Mouse (Mus musculus) midbrain, embryonic 16.5 days (tissue): ENCODE results near the gene Lce1c. TPM values are rescaled to one million over a fixed set of nuclear protein-coding genes. Genes with fewer than 3 reads are reported as not detected.
"Not testable (repeated sequence)": the region's sequence is repeated elsewhere in the genome, so short reads cannot be mapped to it uniquely, and the experiment has no call there.

Experiments used
- ATAC-seq: fragments of 200-750 bp; cut with Nextera tagmentation; 2 replicates; pipeline ENCODE4 v1.8.0; 2017; ENCODE audit warnings: moderate TSS enrichment
- H3K27ac ChIP-seq: fragments of 300-500 bp; sonication (generic); 2 replicates; pipeline ENCODE4 v1.5.1; 2014; ENCODE audit warnings: mild to moderate bottlenecking, low read length, mixed read lengths
- H3K27me3 ChIP-seq: fragments of 300-500 bp; sonication (generic); 2 replicates; pipeline ENCODE4 v1.6.1; 2014; ENCODE audit warnings: low read depth, low read length, mixed read lengths; ENCODE audit not compliant: control insufficient read depth, insufficient read depth
- H3K36me3 ChIP-seq: fragments of 300-500 bp; sonication (generic); 2 replicates; pipeline ENCODE4 v1.6.1; 2014; ENCODE audit warnings: mild to moderate bottlenecking, low read length, moderate library complexity, mixed read lengths; ENCODE audit not compliant: control insufficient read depth, insufficient read depth
- H3K4me1 ChIP-seq: fragments of 300-500 bp; sonication (generic); 2 replicates; pipeline ENCODE4 v1.6.1; 2014; ENCODE audit warnings: mild to moderate bottlenecking, low read length, mixed read lengths; ENCODE audit not compliant: control insufficient read depth, insufficient read depth
- H3K4me2 ChIP-seq: fragments of 300-500 bp; sonication (generic); 2 replicates; pipeline ENCODE4 v1.6.1; 2014; ENCODE audit warnings: mild to moderate bottlenecking, low read length, mixed read lengths
- H3K4me3 ChIP-seq: fragments of 300-500 bp; sonication (generic); 2 replicates; pipeline ENCODE4 v1.5.1; 2014; ENCODE audit warnings: low read depth, mild to moderate bottlenecking, low read length, moderate library complexity, mixed read lengths
- H3K9ac ChIP-seq: fragments of 300-500 bp; sonication (generic); 2 replicates; pipeline ENCODE4 v1.6.1; 2014; ENCODE audit warnings: low read depth, low read length, mixed read lengths
- H3K9me3 ChIP-seq: fragments of 300-500 bp; sonication (generic); replicated peaks from 2 replicates; pipeline ENCODE4 v1.6.1; 2014; ENCODE audit warnings: mild to moderate bottlenecking, low read length, mixed read lengths; ENCODE audit not compliant: control insufficient read depth, poor library complexity, severe bottlenecking
- WGBS: fragments of 180-500 bp; shearing (Covaris S2); extraction: QIAGEN DNeasy Blood & Tissue Kit; methylation state at CpG from one replicate; pipeline ENCODE4 v1.1.7; 2014; 5-methylcytosine and 5-hydroxymethylcytosine counted together
- polyA plus RNA-seq: library from polyadenylated mRNA; unstranded; fragments of >200 nt; fragmentation: Nextera tagmentation; extraction: Ambion mirVana; gene quantifications from 2 replicates; pipeline ENCODE4 v1.2.1, GENCODE M21; 2015

Gene Lce1c
- polyA plus RNA-seq, result not detected in 2 replicates

DNA sequence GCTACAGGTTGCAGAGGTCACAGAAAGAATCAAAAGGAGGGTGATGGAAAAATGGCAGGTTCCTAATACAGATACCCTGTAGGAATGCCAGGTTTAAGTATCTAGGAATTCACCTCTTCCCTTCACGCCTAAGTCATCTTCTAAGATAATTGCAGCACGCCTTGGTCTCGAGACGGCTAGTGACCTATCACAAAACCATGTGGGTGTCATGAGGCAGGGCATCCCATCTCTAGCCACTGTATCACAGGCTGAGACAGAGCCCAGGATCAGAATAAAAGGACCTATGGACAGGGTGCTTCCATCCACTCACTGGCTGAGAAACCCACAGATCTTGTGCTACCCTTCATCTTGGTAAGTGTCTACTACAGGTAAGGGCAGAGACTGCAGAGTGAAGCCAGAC, at the start of gene Lce1c:
Gene Lce1c (plus strand): TSS at position 301 of the 400 bp plus-strand sequence.
- H3K4me1 ChIP-seq, result no peaks in the 10 kb centered on the region
- 91% methylated on average over 4 of the region's 4 CpGs for WGBS
- H3K9me3 ChIP-seq, result no peaks in the 10 kb centered on the region
- no peak within 1 kb of the TSS for H3K9ac ChIP-seq
- no peaks in the 10 kb centered on the region for H3K36me3 ChIP-seq
- H3K4me3 ChIP-seq, result no peak within 1 kb of the TSS
- no peak within 1 kb of the TSS for H3K4me2 ChIP-seq
- H3K27me3 ChIP-seq, result no peaks in the 10 kb centered on the region
- H3K27ac ChIP-seq, result no peak within 1 kb of the TSS
- ATAC-seq, result no peak

DNA sequence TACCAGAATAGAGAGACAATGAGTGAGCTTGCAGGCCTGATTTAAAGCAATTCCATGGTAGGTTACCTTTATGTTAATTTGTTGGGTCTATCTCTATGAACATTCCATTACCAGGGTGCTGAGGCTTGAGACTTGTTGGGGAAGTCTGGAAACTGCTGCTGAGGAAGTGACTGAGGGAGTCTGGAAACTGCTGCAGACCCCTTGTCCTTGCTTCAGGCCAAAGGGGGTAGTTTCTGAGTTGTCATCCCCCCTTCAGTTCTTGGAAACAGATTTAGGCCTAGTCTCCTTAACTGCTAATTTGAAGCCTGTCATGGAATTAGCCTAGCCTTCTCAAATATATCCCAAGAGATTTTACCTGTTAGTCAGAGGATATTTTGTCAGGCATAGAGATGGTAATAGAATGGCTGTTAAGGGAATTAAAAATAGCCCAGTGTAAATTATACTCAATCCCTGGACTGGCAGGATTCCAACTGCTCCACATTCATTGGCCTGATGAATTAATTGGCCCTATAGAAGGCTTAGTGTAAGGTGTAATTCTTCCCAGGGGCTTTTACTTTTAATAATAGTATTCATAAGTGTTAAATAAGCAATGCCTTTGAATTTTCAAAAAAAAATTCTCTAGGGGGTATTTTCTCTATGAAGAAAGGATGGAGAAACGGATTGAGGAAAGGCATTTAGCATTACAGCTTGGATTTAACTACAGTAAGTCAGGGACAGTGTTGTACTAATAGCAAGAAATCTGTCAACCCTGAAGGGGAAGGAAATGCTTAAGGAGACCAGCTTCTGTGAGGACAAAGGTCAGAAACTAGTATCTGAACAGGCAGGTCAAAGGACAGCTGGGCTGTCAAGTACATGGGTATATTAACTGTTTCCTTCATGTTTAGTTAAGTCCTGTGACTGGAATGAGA, 41.0 kb upstream of the Lce1c start:
- no peaks in the 10 kb centered on the region for H3K4me1 ChIP-seq
- no peaks in the 10 kb centered on the region for H3K27me3 ChIP-seq
- H3K9ac ChIP-seq, result no peak overlapping the region
- no peak overlapping the region for H3K27ac ChIP-seq
- H3K4me3 ChIP-seq, result no peak overlapping the region
- peak; percentile 76 for ATAC-seq
- H3K9me3 ChIP-seq, result no peaks in the 10 kb centered on the region
- no peak overlapping the region for H3K4me2 ChIP-seq
- WGBS, result 21% methylated on average over 1 of the region's 1 CpGs
- H3K36me3 ChIP-seq, result no peaks in the 10 kb centered on the region

DNA sequence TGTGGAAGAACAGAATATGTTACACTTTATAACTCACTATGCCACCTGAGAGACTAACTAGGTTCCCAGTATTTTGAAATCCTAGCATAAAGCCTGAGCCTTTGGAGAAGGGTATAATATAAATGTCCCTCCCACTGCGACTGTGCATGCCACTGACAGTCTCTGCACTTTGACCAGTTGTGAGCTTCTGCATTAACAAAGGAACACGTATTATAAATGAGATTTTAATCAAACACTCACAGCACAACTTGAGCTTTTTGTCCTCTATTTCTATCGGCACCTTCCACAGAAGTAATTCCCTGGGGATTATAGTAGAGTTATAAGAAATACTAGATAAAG, 40.4 kb upstream of the Lce1c start:
- H3K4me3 ChIP-seq, result no peak overlapping the region
- no peak overlapping the region for H3K9ac ChIP-seq
- H3K4me2 ChIP-seq, result no peak overlapping the region
- H3K27me3 ChIP-seq, result no peaks in the 10 kb centered on the region
- no peaks in the 10 kb centered on the region for H3K9me3 ChIP-seq
- ATAC-seq, result 0 out of 2 replicates have a peak, but pooled peaks have one; percentile 17
- no peaks in the 10 kb centered on the region for H3K4me1 ChIP-seq
- WGBS, result 53% methylated on average over 3 of the region's 3 CpGs
- no peak overlapping the region for H3K27ac ChIP-seq
- no peaks in the 10 kb centered on the region for H3K36me3 ChIP-seq

DNA sequence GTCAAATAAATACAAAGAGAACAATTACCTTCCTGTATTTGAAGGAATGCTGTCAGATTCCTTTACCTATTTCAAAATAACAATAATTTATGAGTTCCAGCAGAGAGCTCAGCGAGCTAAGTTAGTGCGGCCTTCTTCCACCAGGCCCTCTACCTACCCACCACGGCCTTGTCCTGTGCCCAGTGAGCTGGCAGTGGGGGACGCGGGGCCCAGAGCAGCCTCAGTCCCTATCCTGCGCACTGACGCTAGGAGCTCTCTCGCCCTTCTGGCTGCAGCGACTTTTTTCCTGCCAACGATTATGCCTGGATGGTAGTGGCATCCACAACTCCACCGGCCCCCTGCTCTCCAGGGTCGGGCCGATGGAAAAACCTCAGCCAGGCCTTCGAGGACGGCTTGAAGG, 39.2 kb upstream of the Lce1c start:
- no peaks in the 10 kb centered on the region for H3K4me1 ChIP-seq
- no peak overlapping the region for H3K4me2 ChIP-seq
- no peaks in the 10 kb centered on the region for H3K9me3 ChIP-seq
- no peaks in the 10 kb centered on the region for H3K27me3 ChIP-seq
- 93% methylated on average over 15 of the region's 15 CpGs for WGBS
- ATAC-seq, result no peak
- no peak overlapping the region for H3K9ac ChIP-seq
- no peaks in the 10 kb centered on the region for H3K36me3 ChIP-seq
- H3K27ac ChIP-seq, result no peak overlapping the region
- no peak overlapping the region for H3K4me3 ChIP-seq

DNA sequence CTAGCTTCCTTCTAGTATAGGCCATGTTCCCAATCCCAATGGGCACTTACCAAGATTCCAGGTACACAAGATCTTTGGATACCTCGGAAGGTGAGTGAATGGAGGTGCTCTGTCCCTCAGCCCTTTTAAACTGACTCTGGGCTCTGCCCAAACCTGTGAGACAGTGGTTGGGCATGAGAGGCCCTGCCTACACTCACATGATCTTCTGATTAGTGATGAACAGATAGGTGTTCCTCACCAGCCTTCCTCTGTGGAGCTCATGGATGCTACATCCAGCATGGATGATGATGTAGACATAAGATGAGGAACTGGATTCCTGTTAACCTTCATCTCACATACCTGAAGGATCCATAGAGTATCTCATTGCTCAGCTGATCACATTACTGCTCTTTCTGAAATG, 30.8 kb upstream of the Lce1c start, which contains the start of gene Lce1a1:
Gene Lce1a1 (minus strand): TSS at position 101 of the 400 bp plus-strand sequence.
- Histone ChIP-seq H3K9ac (no peak within 1 kb of the TSS), H3K36me3 (no peaks in the 10 kb centered on the region), H3K4me3 (no peak within 1 kb of the TSS), H3K27ac (no peak within 1 kb of the TSS), H3K4me2 (no peak within 1 kb of the TSS), H3K27me3 (no peaks in the 10 kb centered on the region), H3K4me1 (no peaks in the 10 kb centered on the region), H3K9me3 (no peaks in the 10 kb centered on the region)
- WGBS, result 87% methylated on average over 1 of the region's 1 CpGs
- ATAC-seq, result no peak

DNA sequence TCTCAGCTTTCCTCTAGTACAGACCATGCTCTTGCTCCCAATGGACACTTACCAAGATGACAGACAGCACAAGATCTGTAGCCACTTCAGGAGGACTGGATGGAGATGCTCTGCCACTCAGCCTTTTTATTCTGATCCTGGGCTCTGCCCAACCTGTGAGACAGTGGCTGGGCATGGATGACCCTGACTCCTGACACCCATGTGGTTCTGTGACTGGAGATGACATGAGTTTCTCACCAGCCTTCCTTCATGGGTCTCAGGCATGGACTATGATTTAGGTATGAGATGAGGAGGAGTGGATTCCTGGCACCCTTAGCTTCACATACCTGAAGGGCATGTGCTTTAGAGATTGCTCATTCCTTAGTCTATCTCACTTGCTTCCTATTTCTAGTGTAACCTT, 22.2 kb upstream of the Lce1c start, which contains the start of gene Lce1b:
Gene Lce1b (minus strand): TSS at position 101 of the 400 bp plus-strand sequence.
- H3K27ac ChIP-seq, result no peak within 1 kb of the TSS
- H3K27me3 ChIP-seq, result no peaks in the 10 kb centered on the region
- no peaks in the 10 kb centered on the region for H3K36me3 ChIP-seq
- H3K4me2 ChIP-seq, result no peak within 1 kb of the TSS
- no peak within 1 kb of the TSS for H3K9ac ChIP-seq
- H3K4me1 ChIP-seq, result no peaks in the 10 kb centered on the region
- no peak for ATAC-seq
- H3K4me3 ChIP-seq, result no peak within 1 kb of the TSS
- no peaks in the 10 kb centered on the region for H3K9me3 ChIP-seq

DNA sequence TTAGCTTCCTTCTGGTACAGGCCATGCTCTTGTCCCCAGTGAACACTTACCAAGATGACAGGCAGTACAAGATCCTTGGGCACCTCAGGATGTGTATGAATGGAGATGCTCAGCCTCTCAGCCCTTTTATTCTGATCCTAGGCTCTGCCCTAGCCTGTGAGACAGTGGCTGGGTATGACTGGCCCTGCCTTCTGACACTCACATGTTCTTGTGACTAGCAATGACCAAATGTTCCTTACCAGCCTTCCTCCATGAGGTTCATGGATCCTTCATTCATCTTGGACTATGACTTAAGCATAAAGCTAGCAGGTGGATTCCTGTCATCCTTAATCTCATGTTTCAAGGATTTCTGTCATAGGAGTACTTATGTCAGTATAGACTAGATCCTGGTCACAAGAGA, 8.8 kb upstream of the Lce1c start, which contains the start of gene Lce1a2:
Gene Lce1a2 (minus strand): TSS at position 101 of the 400 bp plus-strand sequence.
- ATAC-seq, result no peak
- Histone ChIP-seq H3K4me3 (no peak within 1 kb of the TSS), H3K9ac (no peak within 1 kb of the TSS), H3K36me3 (no peaks in the 10 kb centered on the region), H3K4me2 (no peak within 1 kb of the TSS), H3K9me3 (no peaks in the 10 kb centered on the region), H3K4me1 (no peaks in the 10 kb centered on the region), H3K27me3 (no peaks in the 10 kb centered on the region), H3K27ac (no peak within 1 kb of the TSS)

DNA sequence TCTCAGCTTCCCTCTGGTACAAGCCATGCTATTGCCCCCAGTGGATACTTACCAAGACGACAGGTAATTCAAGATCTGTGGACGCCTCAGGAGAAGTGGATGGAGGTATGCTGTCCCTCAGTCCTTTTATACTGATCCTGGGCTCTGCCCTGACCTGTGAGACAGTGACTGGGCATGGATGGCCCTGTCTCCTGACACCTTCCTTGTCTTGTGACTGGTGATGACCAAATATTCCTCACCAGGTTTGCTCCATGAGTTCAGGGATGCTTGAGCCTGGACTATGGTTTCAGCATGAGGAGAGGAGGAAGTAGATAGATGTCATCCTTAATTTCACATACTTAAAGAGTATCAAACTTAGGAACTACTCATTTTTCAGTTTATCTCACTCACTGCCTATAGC, 8.1 kb downstream of the Lce1c start, which contains the start of gene Lce1d:
Gene Lce1d (minus strand): TSS at position 101 of the 400 bp plus-strand sequence.
- Histone ChIP-seq H3K4me2 (no peak within 1 kb of the TSS), H3K27me3 (no peaks in the 10 kb centered on the region), H3K27ac (no peak within 1 kb of the TSS), H3K4me1 (no peaks in the 10 kb centered on the region), H3K4me3 (no peak within 1 kb of the TSS), H3K36me3 (no peaks in the 10 kb centered on the region), H3K9ac (no peak within 1 kb of the TSS), H3K9me3 (no peaks in the 10 kb centered on the region)
- WGBS, result 80% methylated on average over 2 of the region's 2 CpGs
- ATAC-seq, result no peak

DNA sequence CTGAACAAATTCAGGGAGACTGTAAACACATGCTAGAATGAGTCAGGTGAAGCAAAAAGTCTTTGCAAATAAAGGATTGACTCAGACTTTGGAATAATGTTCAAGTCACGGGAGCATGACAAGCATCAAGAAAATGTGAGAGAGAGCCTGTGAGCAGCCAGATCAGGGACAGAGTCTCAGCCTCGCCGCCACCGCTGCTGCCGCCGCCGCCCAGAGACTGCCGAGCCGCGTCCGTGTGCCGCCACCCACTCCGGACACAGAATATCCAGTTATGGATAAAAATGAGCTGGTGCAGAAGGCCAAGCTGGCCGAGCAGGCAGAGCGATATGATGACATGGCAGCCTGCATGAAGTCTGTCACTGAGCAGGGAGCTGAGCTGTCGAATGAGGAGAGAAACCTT, 10.1 kb downstream of the Lce1c start:
- H3K36me3 ChIP-seq, H3K27ac ChIP-seq, H3K4me3 ChIP-seq, H3K9me3 ChIP-seq, H3K4me2 ChIP-seq, H3K27me3 ChIP-seq, H3K9ac ChIP-seq, H3K4me1 ChIP-seq, ATAC-seq: not testable (repeated sequence)
- 86% methylated on average over 16 of the region's 16 CpGs for WGBS
